Mouse (Mus musculus) liver, adult 2 months (tissue): ENCODE data around the gene Palm. TPM values are rescaled to one million over a fixed set of nuclear protein-coding genes. Genes with fewer than 3 reads are reported as not detected.
A peak's percentile ranks its signal among the peaks of the same experiment; 100 is the strongest.

Experiments used
- DNase-seq: peaks from one replicate; pipeline ENCODE4 v3.0.0-alpha.2; 2011; ENCODE audit warnings: low read depth, low spot score; ENCODE audit errors: extremely low read depth
- H3K27ac ChIP-seq: fragments of 200-500 bp; replicated peaks from 2 replicates; pipeline ENCODE4 v1.5.1; 2012; ENCODE audit warnings: low read depth, mild to moderate bottlenecking, control low read depth, inconsistent platforms, low read length; ENCODE audit not compliant: insufficient read depth
- H3K27me3 ChIP-seq: fragments of 200-500 bp; 2 replicates; pipeline ENCODE4 v1.6.1; 2012; ENCODE audit warnings: mild to moderate bottlenecking, moderate library complexity, low read length, inconsistent platforms; ENCODE audit not compliant: control insufficient read depth, insufficient read depth
- H3K36me3 ChIP-seq: fragments of 200-500 bp; 2 replicates; pipeline ENCODE4 v1.6.1; 2012; ENCODE audit warnings: low read length, inconsistent platforms; ENCODE audit not compliant: control insufficient read depth, insufficient read depth
- H3K4me1 ChIP-seq: fragments of 200-500 bp; 2 replicates; pipeline ENCODE4 v1.6.1; 2011; ENCODE audit warnings: low read length; ENCODE audit not compliant: control insufficient read depth, insufficient read depth
- H3K4me3 ChIP-seq: fragments of 200-500 bp; 2 replicates; pipeline ENCODE4 v1.5.1; 2011; ENCODE audit warnings: low read depth, mild to moderate bottlenecking, control low read depth, low read length, moderate library complexity; ENCODE audit not compliant: insufficient read depth
- H3K79me2 ChIP-seq: fragments of 200-500 bp; 2 replicates; pipeline ENCODE4 v1.6.1; 2012; ENCODE audit warnings: inconsistent platforms, mild to moderate bottlenecking, low read length, moderate library complexity; ENCODE audit not compliant: control insufficient read depth, insufficient read depth
- H3K9ac ChIP-seq: fragments of 200-500 bp; 2 replicates; pipeline ENCODE4 v1.6.1; 2012; ENCODE audit warnings: low read depth, mild to moderate bottlenecking, control low read depth, inconsistent platforms, low read length
- CTCF ChIP-seq: fragments of 200-500 bp; IDR thresholded peaks from 2 replicates; pipeline ENCODE4 v1.5.1; 2011; ENCODE audit warnings: low read depth, low read length, control low read depth
- POLR2A ChIP-seq: fragments of 200-500 bp; IDR thresholded peaks from 2 replicates; pipeline ENCODE4 v1.6.1; 2011; ENCODE audit warnings: low read length, control low read depth; ENCODE audit not compliant: insufficient read depth; ENCODE audit errors: extremely low read depth
- WGBS: fragments of 180-500 bp; shearing (Covaris S2); methylation state at CpG from one replicate; pipeline ENCODE4 v1.1.7; 2018; 5-methylcytosine and 5-hydroxymethylcytosine counted together
- polyA plus RNA-seq: library from polyadenylated mRNA; depleted of rRNA; stranded (reverse); fragments of >200 nt; gene quantifications from 2 replicates; pipeline ENCODE4 v1.2.3, GENCODE M21; 2012
- total RNA-seq: library from RNA; depleted of rRNA; stranded (reverse); fragments of >200 nt; gene quantifications from 2 replicates; pipeline ENCODE4 v1.2.3, GENCODE M21; 2014

Palm gene
- total and polyA plus RNA-seq, 2 experiments, result 0.92 to 1.9 TPM

GRCm38 (mm10) chr10:79762875-79763274 lies 30.5 kb upstream of the Palm start:
- Histone ChIP-seq H3K4me3 (no peak overlapping the region), H3K27ac (no peak overlapping the region), H3K4me1 (peaks cover 18% of the 10 kb centered on the region), H3K27me3 (no peaks in the 10 kb centered on the region), H3K9ac (no peak overlapping the region), H3K36me3 (peaks cover 4% of the 10 kb centered on the region; the same call in 1 of the 2 replicates), H3K79me2 (peaks cover 27% of the 10 kb centered on the region)
- DNase-seq, result no peak
- 72% methylated on average over 3 of the region's 3 CpGs for whole genome bisulfite sequencing
- TF ChIP-seq CTCF, result no peak
- no peak for TF ChIP-seq POLR2A

GRCm38 (mm10) chr10:79764234-79764633 lies 29.1 kb upstream of the Palm start:
- Histone ChIP-seq H3K27ac (no peak overlapping the region), H3K4me1 (peaks cover 20% of the 10 kb centered on the region), H3K27me3 (no peaks in the 10 kb centered on the region), H3K4me3 (no peak overlapping the region), H3K79me2 (peaks cover 27% of the 10 kb centered on the region), H3K36me3 (peaks cover 3% of the 10 kb centered on the region; the same call in 1 of the 2 replicates), H3K9ac (no peak overlapping the region)
- TF ChIP-seq CTCF, result no peak
- TF ChIP-seq POLR2A, result no peak
- WGBS, result 45% methylated on average over 7 of the region's 7 CpGs
- no peak for DNase-seq

GRCm38 (mm10) chr10:79765228-79765745 lies 28.1 kb upstream of the Palm start:
- Histone ChIP-seq H3K4me1 (peaks cover 20% of the 10 kb centered on the region), H3K4me3 (no peak overlapping the region), H3K27ac (peak overlapping the region; percentile 81), H3K36me3 (peaks cover 3% of the 10 kb centered on the region; the same call in 1 of the 2 replicates), H3K79me2 (peaks cover 27% of the 10 kb centered on the region), H3K9ac (peak overlapping the region; percentile 97), H3K27me3 (no peaks in the 10 kb centered on the region)
- peak; percentile 81 for DNase-seq
- WGBS, result 23% methylated on average over 2 of the region's 2 CpGs
- TF ChIP-seq CTCF (no peak), POLR2A (no peak)

GRCm38 (mm10) chr10:79766001-79766507 lies 27.3 kb upstream of the Palm start:
- Histone ChIP-seq H3K9ac (peak overlapping the region; percentile 97), H3K36me3 (peaks cover 2% of the 10 kb centered on the region; the same call in 1 of the 2 replicates), H3K4me3 (peak overlapping the region; percentile 89), H3K27ac (peak overlapping the region; percentile 81), H3K79me2 (peaks cover 27% of the 10 kb centered on the region), H3K27me3 (no peaks in the 10 kb centered on the region), H3K4me1 (peaks cover 20% of the 10 kb centered on the region)
- WGBS, result 2% methylated on average over 11 of the region's 16 CpGs
- TF ChIP-seq CTCF (no peak), POLR2A (no peak)
- no peak for DNase-seq

GRCm38 (mm10) chr10:79766508-79767325 lies 26.7 kb upstream of the Palm start, which contains the start of gene Rnf126:
Gene Rnf126 (minus strand): TSS chr10:79766952.
- Histone ChIP-seq H3K79me2 (peaks cover 27% of the 10 kb centered on the region), H3K27ac (peak within 1 kb of the TSS; percentile 81), H3K9ac (peak within 1 kb of the TSS; percentile 97), H3K27me3 (no peaks in the 10 kb centered on the region), H3K36me3 (no peaks in the 10 kb centered on the region; the same call in 1 of the 2 replicates), H3K4me3 (peak within 1 kb of the TSS; percentile 89), H3K4me1 (peaks cover 20% of the 10 kb centered on the region)
- TF ChIP-seq POLR2A, result peak; percentile 51; the same call in 1 of the 2 replicates
- TF ChIP-seq CTCF, result no peak
- 1% methylated on average over 97 of the region's 101 CpGs for WGBS
- DNase-seq, result peak; percentile 95
